Mouse (Mus musculus): Measurements from ENCODE around the gene Fpgt. TPM values are rescaled to one million over a fixed set of nuclear protein-coding genes. Genes with fewer than 3 reads are reported as not detected.

The Fpgt gene
- polyA plus RNA-seq, 1 experiment: 14.5 TPM

- no peaks in the 10 kb centered on the region for H3K4me1 ChIP-seq (replicated peaks; ENCODE audit: control insufficient read depth, insufficient read depth, low read length)
- DNase-seq: no peak
- H3K27me3 ChIP-seq (ENCODE audit: control insufficient read depth, insufficient read depth, low read length): no peaks in the 10 kb centered on the region
- no peak overlapping the region for H3K4me3 ChIP-seq (ENCODE audit: control insufficient read depth, insufficient read depth, low read length)
- H3K27ac ChIP-seq (ENCODE audit: control insufficient read depth, insufficient read depth, low read length): no peak overlapping the region
- H3K36me3 ChIP-seq (ENCODE audit: control insufficient read depth, insufficient read depth, low read length): no peaks in the 10 kb centered on the region
- WGBS: 56% methylated on average over 1 of the region's 1 CpGs
- no peak for TF ChIP-seq POLR2A (IDR thresholded peaks at IDR 0.05; ENCODE audit: control insufficient read depth, extremely low read depth, insufficient read depth, low read length, poor library complexity)
- no peak for TF ChIP-seq CTCF (IDR thresholded peaks at IDR 0.05; ENCODE audit: borderline replicate concordance, control insufficient read depth, extremely low read depth, insufficient read depth, low read length, poor library complexity)
Measured at GRCm38 (mm10) chr3:155053189-155053588, 40.0 kb downstream of the Fpgt start.

GRCm38 (mm10) chr3:155052021-155052420 is 41.2 kb downstream of the Fpgt start:
- Histone ChIP-seq H3K4me3 (ENCODE audit: control insufficient read depth, insufficient read depth, low read length) (no peak overlapping the region), H3K27ac (ENCODE audit: control insufficient read depth, insufficient read depth, low read length) (no peak overlapping the region), H3K36me3 (ENCODE audit: control insufficient read depth, insufficient read depth, low read length) (no peaks in the 10 kb centered on the region), H3K4me1 (replicated peaks; ENCODE audit: control insufficient read depth, insufficient read depth, low read length) (no peaks in the 10 kb centered on the region), H3K27me3 (ENCODE audit: control insufficient read depth, insufficient read depth, low read length) (no peaks in the 10 kb centered on the region)
- no peak for DNase-seq
- TF ChIP-seq CTCF (IDR thresholded peaks at IDR 0.05; ENCODE audit: borderline replicate concordance, control insufficient read depth, extremely low read depth, insufficient read depth, low read length, poor library complexity) (no peak), POLR2A (IDR thresholded peaks at IDR 0.05; ENCODE audit: control insufficient read depth, extremely low read depth, insufficient read depth, low read length, poor library complexity) (no peak)

GRCm38 (mm10) chr3:155039012-155039836 is 54.0 kb downstream of the Fpgt start:
- 67% methylated on average over 1 of the region's 1 CpGs for WGBS
- Histone ChIP-seq H3K4me3 (ENCODE audit: control insufficient read depth, insufficient read depth, low read length) (no peak overlapping the region), H3K27ac (ENCODE audit: control insufficient read depth, insufficient read depth, low read length) (no peak overlapping the region), H3K36me3 (ENCODE audit: control insufficient read depth, insufficient read depth, low read length) (no peaks in the 10 kb centered on the region), H3K27me3 (ENCODE audit: control insufficient read depth, insufficient read depth, low read length) (no peaks in the 10 kb centered on the region), H3K4me1 (replicated peaks; ENCODE audit: control insufficient read depth, insufficient read depth, low read length) (no peaks in the 10 kb centered on the region)
- TF ChIP-seq CTCF (IDR thresholded peaks at IDR 0.05; ENCODE audit: borderline replicate concordance, control insufficient read depth, extremely low read depth, insufficient read depth, low read length, poor library complexity) (no peak), POLR2A (IDR thresholded peaks at IDR 0.05; ENCODE audit: control insufficient read depth, extremely low read depth, insufficient read depth, low read length, poor library complexity) (no peak)
- no peak for DNase-seq

Other genes with a start within 250 kb of the Fpgt start
- 0.26 and 3.4 TPM in 2 replicates for gene Tnni3k, start 38.0 kb downstream of the Fpgt start, polyA plus RNA-seq (2012; rRNA removed)
- 0.14 and 0.18 TPM in 2 replicates for gene Lrriq3, start within 50 bp of the Fpgt start, polyA plus RNA-seq (2012; rRNA removed)